Mouse (Mus musculus): ENCODE results near the gene Cd82. TPM values are rescaled to one million over a fixed set of nuclear protein-coding genes. Genes with fewer than 3 reads are reported as not detected.

Cd82 gene
- polyA plus RNA-seq, 1 experiment, result 24.4 TPM

- DNase-seq (ENCODE audit: low read depth), result no peak
- no peak for TF ChIP-seq POLR2A (IDR thresholded peaks at IDR 0.05; ENCODE audit: borderline replicate concordance, extremely low read depth, insufficient read depth, insufficient read length, poor library complexity, severe bottlenecking)
- no peak for TF ChIP-seq CTCF (IDR thresholded peaks at IDR 0.05; ENCODE audit: borderline replicate concordance, extremely low read depth, insufficient read depth, insufficient read length)
These were observed 35.8 kb downstream of the Cd82 start for GRCm38 (mm10) chr2:93427000-93427715.

- no peak for TF ChIP-seq CTCF (IDR thresholded peaks at IDR 0.05; ENCODE audit: borderline replicate concordance, extremely low read depth, insufficient read depth, insufficient read length)
- no peak for TF ChIP-seq POLR2A (IDR thresholded peaks at IDR 0.05; ENCODE audit: borderline replicate concordance, extremely low read depth, insufficient read depth, insufficient read length, poor library complexity, severe bottlenecking)
- no peak for DNase-seq (ENCODE audit: low read depth)
These were observed 37.1 kb downstream of the Cd82 start for GRCm38 (mm10) chr2:93425810-93426209.

DNA sequence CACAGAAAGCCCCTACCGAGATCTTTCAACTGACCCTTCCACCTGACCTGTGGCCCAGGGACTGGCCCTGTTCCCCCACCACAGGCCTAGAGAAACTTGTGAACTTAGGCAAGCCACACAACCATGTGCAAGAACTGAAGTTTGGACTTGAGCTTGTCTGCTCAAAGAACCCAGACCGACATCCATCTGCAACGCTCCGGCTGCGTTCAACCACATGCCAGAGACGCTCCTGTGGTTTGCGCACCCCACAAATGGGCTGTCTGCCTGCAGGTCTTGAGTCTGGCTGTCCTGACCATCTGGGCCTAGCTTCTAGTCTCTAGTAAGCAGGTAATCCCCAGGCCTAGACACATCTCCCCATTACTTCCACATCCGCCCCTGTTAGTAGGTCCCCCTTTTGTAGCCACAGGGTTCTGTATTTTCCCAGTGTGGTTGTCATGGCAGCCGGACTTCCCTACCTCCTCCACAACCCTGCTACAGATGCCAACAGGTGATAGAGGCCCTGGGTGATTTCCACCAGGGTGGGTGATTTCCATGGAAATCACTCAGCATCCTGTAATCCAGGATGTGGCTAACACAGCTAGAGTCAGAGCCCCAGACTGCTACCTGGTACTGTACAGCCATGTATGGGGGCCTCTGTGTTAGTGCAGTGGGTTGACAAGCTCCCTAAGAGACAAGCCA lies 38.5 kb downstream of the Cd82 start:
- no peak for DNase-seq (ENCODE audit: low read depth)
- no peak for TF ChIP-seq CTCF (IDR thresholded peaks at IDR 0.05; ENCODE audit: borderline replicate concordance, extremely low read depth, insufficient read depth, insufficient read length)
- no peak for TF ChIP-seq POLR2A (IDR thresholded peaks at IDR 0.05; ENCODE audit: borderline replicate concordance, extremely low read depth, insufficient read depth, insufficient read length, poor library complexity, severe bottlenecking)

GRCm38 (mm10) chr2:93421320-93421719 lies 41.6 kb downstream of the Cd82 start:
- TF ChIP-seq CTCF (IDR thresholded peaks at IDR 0.05; ENCODE audit: borderline replicate concordance, extremely low read depth, insufficient read depth, insufficient read length) (peak; percentile 84), POLR2A (IDR thresholded peaks at IDR 0.05; ENCODE audit: borderline replicate concordance, extremely low read depth, insufficient read depth, insufficient read length, poor library complexity, severe bottlenecking) (no peak)
- peak; percentile 74 for DNase-seq (ENCODE audit: low read depth)

DNA sequence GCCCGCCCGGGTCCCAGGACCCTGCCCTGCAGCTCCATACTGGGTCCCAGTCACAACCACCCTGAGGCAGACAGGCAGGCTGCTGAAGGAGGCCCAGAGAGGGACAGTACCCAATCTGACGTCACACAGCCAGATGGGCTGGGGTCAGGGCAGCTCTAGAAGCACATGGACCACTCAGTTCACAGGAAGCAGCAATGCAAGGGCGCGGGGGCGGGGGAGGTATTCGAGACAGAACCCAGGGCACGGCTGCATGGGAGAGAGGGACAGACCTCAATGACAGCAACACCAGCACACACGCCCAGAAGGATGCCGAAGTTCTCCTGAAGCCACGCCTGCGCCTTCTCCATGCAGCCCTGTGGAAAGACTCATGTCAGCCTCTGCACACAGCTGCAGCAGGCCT lies 43.0 kb downstream of the Cd82 start:
- TF ChIP-seq POLR2A (IDR thresholded peaks at IDR 0.05; ENCODE audit: borderline replicate concordance, extremely low read depth, insufficient read depth, insufficient read length, poor library complexity, severe bottlenecking) (no peak), CTCF (IDR thresholded peaks at IDR 0.05; ENCODE audit: borderline replicate concordance, extremely low read depth, insufficient read depth, insufficient read length) (no peak)
- no peak for DNase-seq (ENCODE audit: low read depth)

- no peak for TF ChIP-seq POLR2A (IDR thresholded peaks at IDR 0.05; ENCODE audit: borderline replicate concordance, extremely low read depth, insufficient read depth, insufficient read length, poor library complexity, severe bottlenecking)
- peak; percentile 97 for TF ChIP-seq CTCF (IDR thresholded peaks at IDR 0.05; ENCODE audit: borderline replicate concordance, extremely low read depth, insufficient read depth, insufficient read length)
- DNase-seq (ENCODE audit: low read depth), result peak; percentile 88
These were observed 44.5 kb downstream of the Cd82 start for GRCm38 (mm10) chr2:93418396-93418795.

GRCm38 (mm10) chr2:93416874-93417709 lies 45.8 kb downstream of the Cd82 start:
- TF ChIP-seq POLR2A (IDR thresholded peaks at IDR 0.05; ENCODE audit: borderline replicate concordance, extremely low read depth, insufficient read depth, insufficient read length, poor library complexity, severe bottlenecking) (no peak), CTCF (IDR thresholded peaks at IDR 0.05; ENCODE audit: borderline replicate concordance, extremely low read depth, insufficient read depth, insufficient read length) (no peak)
- DNase-seq (ENCODE audit: low read depth), result no peak

GRCm38 (mm10) chr2:93415281-93415680 lies 47.7 kb downstream of the Cd82 start:
- peak; percentile 51 for DNase-seq (ENCODE audit: low read depth)
- no peak for TF ChIP-seq POLR2A (IDR thresholded peaks at IDR 0.05; ENCODE audit: borderline replicate concordance, extremely low read depth, insufficient read depth, insufficient read length, poor library complexity, severe bottlenecking)
- peak; percentile 76 for TF ChIP-seq CTCF (IDR thresholded peaks at IDR 0.05; ENCODE audit: borderline replicate concordance, extremely low read depth, insufficient read depth, insufficient read length)

DNA sequence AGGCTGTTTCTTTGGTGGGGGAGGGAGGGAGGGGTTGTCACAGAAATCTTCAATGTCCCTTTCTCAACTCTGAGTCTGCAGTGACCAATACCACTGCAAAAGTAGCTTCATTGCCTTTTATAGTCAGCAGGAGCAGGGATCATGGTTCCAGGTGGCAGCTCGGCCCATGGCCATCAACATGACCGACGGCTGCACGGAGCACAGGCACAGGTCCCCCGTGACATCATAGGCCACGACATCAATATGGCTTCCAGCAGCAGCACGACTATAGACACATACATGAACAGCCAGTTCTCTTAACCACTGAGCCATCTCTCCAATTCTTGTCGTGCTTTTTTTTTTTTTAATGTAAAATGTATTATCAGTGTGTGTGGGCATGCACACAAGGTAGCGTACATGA lies 48.8 kb downstream of the Cd82 start:
- TF ChIP-seq CTCF (IDR thresholded peaks at IDR 0.05; ENCODE audit: borderline replicate concordance, extremely low read depth, insufficient read depth, insufficient read length) (no peak), POLR2A (IDR thresholded peaks at IDR 0.05; ENCODE audit: borderline replicate concordance, extremely low read depth, insufficient read depth, insufficient read length, poor library complexity, severe bottlenecking) (no peak)
- DNase-seq (ENCODE audit: low read depth), result no peak

DNA sequence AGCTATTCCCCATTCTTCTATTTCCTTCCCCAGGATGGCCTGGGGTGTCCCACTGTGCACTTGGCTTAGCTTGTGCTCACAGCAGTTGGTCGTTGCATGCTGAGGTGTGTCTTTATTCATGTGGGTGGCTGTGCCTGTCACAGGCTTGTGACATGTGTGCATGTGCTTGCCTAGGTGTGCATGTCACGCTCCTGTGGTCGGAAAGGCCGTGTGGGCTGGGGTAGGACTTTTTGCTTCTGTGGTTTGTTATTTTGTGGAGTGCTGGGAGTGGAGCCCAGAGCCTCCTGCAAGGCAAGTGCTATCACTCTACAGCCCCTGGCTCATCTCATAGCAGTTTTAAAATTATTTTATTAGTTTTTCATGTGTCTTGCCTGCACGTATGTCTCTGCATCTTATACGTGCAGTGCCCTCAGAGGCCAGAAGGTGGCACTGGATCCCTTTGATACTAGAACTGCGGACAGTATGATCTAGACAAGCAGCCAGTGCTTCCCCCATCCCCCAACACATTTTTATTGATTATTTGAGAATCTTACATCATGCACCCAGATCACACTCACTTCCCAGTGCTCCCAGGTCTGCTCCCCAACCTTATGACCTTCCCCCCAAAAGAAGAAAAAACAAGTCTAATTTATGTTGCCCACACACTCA lies 49.4 kb downstream of the Cd82 start:
- peak; percentile 68; the same call in 1 of the 2 replicates for TF ChIP-seq CTCF (IDR thresholded peaks at IDR 0.05; ENCODE audit: borderline replicate concordance, extremely low read depth, insufficient read depth, insufficient read length)
- no peak for TF ChIP-seq POLR2A (IDR thresholded peaks at IDR 0.05; ENCODE audit: borderline replicate concordance, extremely low read depth, insufficient read depth, insufficient read length, poor library complexity, severe bottlenecking)

GRCm38 (mm10) chr2:93412101-93412500 lies 50.8 kb downstream of the Cd82 start:
- TF ChIP-seq CTCF (IDR thresholded peaks at IDR 0.05; ENCODE audit: borderline replicate concordance, extremely low read depth, insufficient read depth, insufficient read length) (no peak), POLR2A (IDR thresholded peaks at IDR 0.05; ENCODE audit: borderline replicate concordance, extremely low read depth, insufficient read depth, insufficient read length, poor library complexity, severe bottlenecking) (no peak)
- DNase-seq (ENCODE audit: low read depth), result no peak

More for the DNA sequence above, 49.4 kb downstream of the Cd82 start:
- DNase-seq (ENCODE audit: low read depth), result peak; percentile 70

Measured in brain, embryonic 14.5 days (tissue).